Mouse (Mus musculus): Measurements from ENCODE around the gene Pld2. TPM values are rescaled to one million over a fixed set of nuclear protein-coding genes. Genes with fewer than 3 reads are reported as not detected.
"Not testable (repeated sequence)": the region's sequence is repeated elsewhere in the genome, so short reads cannot be mapped to it uniquely, and the experiment has no call there.

Pld2 gene
- polyA plus RNA-seq, 1 experiment from 2014 or later: 7.2 TPM

DNA sequence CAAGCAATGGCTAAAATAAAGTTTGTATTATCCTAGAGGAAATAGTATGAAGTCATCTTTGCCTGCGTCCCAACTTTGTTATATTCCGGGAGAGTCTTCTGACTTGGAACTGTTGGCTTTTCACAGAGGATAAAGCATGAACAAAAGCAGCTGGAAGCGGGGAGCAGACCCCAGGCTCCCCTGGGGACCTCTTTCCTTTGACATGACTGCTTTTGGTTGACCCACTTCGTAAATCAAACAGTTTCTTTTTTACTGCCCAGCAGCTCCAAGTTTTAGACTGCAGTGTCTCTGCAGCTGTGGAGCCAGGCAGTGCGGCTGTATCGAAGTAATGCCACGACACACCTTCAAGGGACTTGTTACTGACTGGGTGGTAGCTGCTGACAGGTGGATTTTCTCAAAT is 26.7 kb downstream of the Pld2 start:
- 37% methylated on average over 7 of the region's 7 CpGs for WGBS
- TF ChIP-seq CTCF (IDR thresholded peaks at IDR 0.05; ENCODE audit: low read depth): no peak

GRCm38 (mm10) chr11:70570614-70571013 is 30.8 kb downstream of the Pld2 start:
- not testable (repeated sequence) for H3K9me3 ChIP-seq (replicated peaks; ENCODE audit: low read length); H3K27me3 ChIP-seq (ENCODE audit: insufficient read depth, low read length); H3K4me2 ChIP-seq (ENCODE audit: low read length); DNase-seq (ENCODE audit: low spot score); H3K36me3 ChIP-seq (ENCODE audit: insufficient read depth, low read length); H3K4me3 ChIP-seq (replicated peaks; ENCODE audit: low read depth, low read length); ATAC-seq (replicated peaks; ENCODE audit: low FRiP score, low read depth); H3K9ac ChIP-seq (ENCODE audit: low read depth, low read length); H3K27ac ChIP-seq
- 91% methylated on average over 1 of the region's 1 CpGs for WGBS
- peaks cover 20% of the 10 kb centered on the region for H3K4me1 ChIP-seq (replicated peaks; ENCODE audit: insufficient read depth, low read length)

More for the DNA sequence above, 26.7 kb downstream of the Pld2 start:
- ATAC-seq (replicated peaks; ENCODE audit: low FRiP score, low read depth) (no peak), DNase-seq (ENCODE audit: low spot score) (no peak)
- Histone ChIP-seq H3K9ac (ENCODE audit: low read depth, low read length) (no peak overlapping the region), H3K27me3 (ENCODE audit: insufficient read depth, low read length) (no peaks in the 10 kb centered on the region), H3K9me3 (replicated peaks; ENCODE audit: low read length) (no peaks in the 10 kb centered on the region), H3K36me3 (ENCODE audit: insufficient read depth, low read length) (no peaks in the 10 kb centered on the region), H3K4me1 (replicated peaks; ENCODE audit: insufficient read depth, low read length) (peaks cover 17% of the 10 kb centered on the region; the same call in 1 of the 2 replicates), H3K27ac (no peak overlapping the region), H3K4me3 (replicated peaks; ENCODE audit: low read depth, low read length) (no peak overlapping the region), H3K4me2 (ENCODE audit: low read length) (no peak overlapping the region)

DNA sequence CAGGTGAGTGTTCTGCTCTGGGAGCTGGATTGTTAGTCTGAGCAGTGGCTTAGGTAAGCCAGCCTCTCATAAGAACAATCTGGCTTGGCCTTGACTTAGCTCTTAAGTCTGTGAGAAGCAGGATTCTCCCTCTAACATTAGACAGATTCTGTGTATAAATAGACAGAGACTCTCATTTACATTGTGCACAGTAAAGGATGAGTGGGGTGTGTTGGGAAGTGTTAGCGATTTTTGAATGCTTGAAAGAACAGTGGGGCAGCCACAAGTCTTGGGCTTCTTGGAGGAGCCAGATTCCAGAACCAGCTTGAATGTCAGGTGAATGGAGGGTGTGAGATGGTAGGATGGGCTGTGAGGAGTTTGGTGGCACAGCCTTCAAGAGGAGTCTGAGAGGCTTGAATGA is 31.8 kb downstream of the Pld2 start:
- Histone ChIP-seq H3K9ac (ENCODE audit: low read depth, low read length) (no peak overlapping the region), H3K27ac (peak overlapping the region; percentile 57; the same call in 1 of the 2 replicates), H3K36me3 (ENCODE audit: insufficient read depth, low read length) (no peaks in the 10 kb centered on the region), H3K4me1 (replicated peaks; ENCODE audit: insufficient read depth, low read length) (peaks cover 23% of the 10 kb centered on the region), H3K4me2 (ENCODE audit: low read length) (no peak overlapping the region), H3K27me3 (ENCODE audit: insufficient read depth, low read length) (no peaks in the 10 kb centered on the region), H3K9me3 (replicated peaks; ENCODE audit: low read length) (no peaks in the 10 kb centered on the region), H3K4me3 (replicated peaks; ENCODE audit: low read depth, low read length) (no peak overlapping the region)
- DNase-seq (ENCODE audit: low spot score) (no peak), ATAC-seq (replicated peaks; ENCODE audit: low FRiP score, low read depth) (no peak)
- WGBS: 83% methylated on average over 1 of the region's 1 CpGs
- no peak for TF ChIP-seq CTCF (IDR thresholded peaks at IDR 0.05; ENCODE audit: low read depth)

DNA sequence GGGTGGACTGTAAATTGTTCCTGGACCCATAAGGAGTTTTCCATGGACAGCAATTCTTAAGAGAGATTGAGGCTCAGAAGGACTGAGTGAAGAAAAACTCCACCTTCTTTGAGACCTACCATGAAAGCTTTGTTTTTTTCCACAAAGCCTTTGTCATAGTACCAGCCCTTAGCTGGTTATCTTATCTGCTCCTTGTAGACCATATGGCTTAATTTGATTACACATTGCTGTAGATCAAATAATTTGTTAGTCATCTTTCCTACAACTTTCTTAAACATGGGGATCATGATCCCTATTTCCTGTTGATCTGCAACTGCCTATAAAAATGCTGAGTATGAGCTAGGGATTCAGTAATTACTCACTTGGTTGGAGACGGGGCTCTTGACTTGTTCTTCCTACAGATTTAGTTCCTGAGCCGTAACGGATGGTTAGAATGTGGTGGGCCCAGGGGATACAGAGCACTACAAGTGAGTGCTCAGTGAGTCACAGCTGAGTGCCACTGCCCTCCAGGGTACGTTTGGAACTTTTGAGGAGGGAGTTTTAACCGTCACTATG is 32.6 kb downstream of the Pld2 start:
- Histone ChIP-seq H3K4me1 (replicated peaks; ENCODE audit: insufficient read depth, low read length) (peaks cover 22% of the 10 kb centered on the region), H3K27me3 (ENCODE audit: insufficient read depth, low read length) (no peaks in the 10 kb centered on the region), H3K4me2 (ENCODE audit: low read length) (no peak overlapping the region), H3K4me3 (replicated peaks; ENCODE audit: low read depth, low read length) (no peak overlapping the region), H3K27ac (peak overlapping the region; percentile 57), H3K9ac (ENCODE audit: low read depth, low read length) (no peak overlapping the region), H3K36me3 (ENCODE audit: insufficient read depth, low read length) (no peaks in the 10 kb centered on the region), H3K9me3 (replicated peaks; ENCODE audit: low read length) (no peaks in the 10 kb centered on the region)
- ATAC-seq (replicated peaks; ENCODE audit: low FRiP score, low read depth): no peak; the same call in 1 of the 2 replicates
- DNase-seq (ENCODE audit: low spot score): peak; percentile 68
- no peak for TF ChIP-seq CTCF (IDR thresholded peaks at IDR 0.05; ENCODE audit: low read depth)
- whole genome bisulfite sequencing: 15% methylated on average over 5 of the region's 5 CpGs

- no peak for TF ChIP-seq CTCF (IDR thresholded peaks at IDR 0.05; ENCODE audit: low read depth)
- H3K27me3 ChIP-seq (ENCODE audit: insufficient read depth, low read length): no peaks in the 10 kb centered on the region
- no peaks in the 10 kb centered on the region for H3K9me3 ChIP-seq (replicated peaks; ENCODE audit: low read length)
- H3K4me3 ChIP-seq (replicated peaks; ENCODE audit: low read depth, low read length): no peak overlapping the region
- 65% methylated on average over 6 of the region's 6 CpGs for WGBS
- H3K27ac ChIP-seq: no peak overlapping the region
- H3K9ac ChIP-seq (ENCODE audit: low read depth, low read length): no peak overlapping the region
- ATAC-seq (replicated peaks; ENCODE audit: low FRiP score, low read depth) (no peak), DNase-seq (ENCODE audit: low spot score) (no peak)
- H3K4me1 ChIP-seq (replicated peaks; ENCODE audit: insufficient read depth, low read length): peaks cover 23% of the 10 kb centered on the region
- no peaks in the 10 kb centered on the region for H3K36me3 ChIP-seq (ENCODE audit: insufficient read depth, low read length)
- no peak overlapping the region for H3K4me2 ChIP-seq (ENCODE audit: low read length)
Observed at GRCm38 (mm10) chr11:70573872-70574271, 34.0 kb downstream of the Pld2 start.

DNA sequence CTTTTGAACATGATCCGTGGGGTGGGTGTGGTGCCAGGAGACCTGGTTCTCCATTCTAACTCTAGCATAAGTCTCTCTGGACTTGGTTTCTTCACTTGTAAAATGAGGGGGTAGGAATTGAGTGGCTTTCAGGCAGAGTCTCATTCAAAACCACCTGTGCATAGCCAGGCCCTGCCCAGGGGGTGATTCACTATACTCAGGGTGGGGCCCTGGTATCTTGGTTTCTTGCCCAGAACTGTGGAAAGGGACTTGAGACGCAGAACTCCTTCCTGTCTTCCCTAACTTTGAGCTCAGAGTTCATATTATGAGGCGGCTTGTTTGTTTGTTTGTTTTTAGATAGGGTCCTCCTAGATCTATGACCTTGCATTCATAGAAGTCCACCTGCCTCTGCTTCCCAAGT is 37.3 kb downstream of the Pld2 start:
- Histone ChIP-seq H3K4me3 (replicated peaks; ENCODE audit: low read depth, low read length) (no peak overlapping the region), H3K27ac (no peak overlapping the region), H3K9me3 (replicated peaks; ENCODE audit: low read length) (no peaks in the 10 kb centered on the region), H3K4me2 (ENCODE audit: low read length) (no peak overlapping the region), H3K36me3 (ENCODE audit: insufficient read depth, low read length) (no peaks in the 10 kb centered on the region), H3K9ac (ENCODE audit: low read depth, low read length) (no peak overlapping the region), H3K4me1 (replicated peaks; ENCODE audit: insufficient read depth, low read length) (peaks cover 32% of the 10 kb centered on the region), H3K27me3 (ENCODE audit: insufficient read depth, low read length) (no peaks in the 10 kb centered on the region)
- 52% methylated on average over 3 of the region's 3 CpGs for WGBS
- no peak for TF ChIP-seq CTCF (IDR thresholded peaks at IDR 0.05; ENCODE audit: low read depth)
- DNase-seq (ENCODE audit: low spot score) (no peak), ATAC-seq (replicated peaks; ENCODE audit: low FRiP score, low read depth) (no peak)

- Histone ChIP-seq H3K4me2 (ENCODE audit: low read length) (no peak overlapping the region), H3K9me3 (replicated peaks; ENCODE audit: low read length) (no peaks in the 10 kb centered on the region), H3K9ac (ENCODE audit: low read depth, low read length) (no peak overlapping the region), H3K27me3 (ENCODE audit: insufficient read depth, low read length) (no peaks in the 10 kb centered on the region), H3K4me1 (replicated peaks; ENCODE audit: insufficient read depth, low read length) (peaks cover 27% of the 10 kb centered on the region), H3K36me3 (ENCODE audit: insufficient read depth, low read length) (no peaks in the 10 kb centered on the region), H3K27ac (no peak overlapping the region), H3K4me3 (replicated peaks; ENCODE audit: low read depth, low read length) (no peak overlapping the region)
- DNase-seq (ENCODE audit: low spot score) (no peak), ATAC-seq (replicated peaks; ENCODE audit: low FRiP score, low read depth) (no peak)
- TF ChIP-seq CTCF (IDR thresholded peaks at IDR 0.05; ENCODE audit: low read depth): no peak
- WGBS: 80% methylated on average over 6 of the region's 6 CpGs
Observed at GRCm38 (mm10) chr11:70578962-70579361, 39.1 kb downstream of the Pld2 start.
